Mouse (Mus musculus): Measurements from ENCODE around the gene Cpsf6. TPM values are rescaled to one million over a fixed set of nuclear protein-coding genes. Genes with fewer than 3 reads are reported as not detected.

Cpsf6 gene
- polyA plus RNA-seq, 1 experiment from 2014 or later: 188 TPM

- peak overlapping the region; percentile 100 for H3K27ac ChIP-seq
- H3K9me3 ChIP-seq: no peaks in the 10 kb centered on the region
- under 1% methylated on average over 69 of the region's 74 CpGs for WGBS
- 0 out of 2 replicates have a peak, but pooled peaks cover 15% of the 10 kb centered on the region for H3K4me1 ChIP-seq (replicated peaks)
- no peaks in the 10 kb centered on the region; the same call in 1 of the 2 replicates for H3K36me3 ChIP-seq
- H3K27me3 ChIP-seq (ENCODE audit: insufficient read depth, poor library complexity, severe bottlenecking): no peaks in the 10 kb centered on the region
- peak; percentile 58 for DNase-seq (ENCODE audit: low spot score)
- peak overlapping the region; percentile 71 for H3K4me3 ChIP-seq
Measured at GRCm38 (mm10) chr10:117375841-117376579, 3.8 kb downstream of the Cpsf6 start.

GRCm38 (mm10) chr10:117375163-117375562 lies 4.7 kb downstream of the Cpsf6 start:
- Histone ChIP-seq H3K27me3 (ENCODE audit: insufficient read depth, poor library complexity, severe bottlenecking) (no peaks in the 10 kb centered on the region), H3K9me3 (no peaks in the 10 kb centered on the region), H3K36me3 (no peaks in the 10 kb centered on the region; the same call in 1 of the 2 replicates), H3K4me3 (peak overlapping the region; percentile 71), H3K4me1 (replicated peaks) (0 out of 2 replicates have a peak, but pooled peaks cover 15% of the 10 kb centered on the region), H3K27ac (peak overlapping the region; percentile 100)
- DNase-seq (ENCODE audit: low spot score): peak; percentile 22
- WGBS: 29% methylated on average over 10 of the region's 10 CpGs

- peaks cover 98% of the 10 kb centered on the region for H3K36me3 ChIP-seq
- no peaks in the 10 kb centered on the region for H3K9me3 ChIP-seq
- DNase-seq (ENCODE audit: low spot score): peak; percentile 53
- H3K4me3 ChIP-seq: no peak overlapping the region
- no peak overlapping the region for H3K27ac ChIP-seq
- no peaks in the 10 kb centered on the region for H3K27me3 ChIP-seq (ENCODE audit: insufficient read depth, poor library complexity, severe bottlenecking)
- 54% methylated on average over 3 of the region's 3 CpGs for WGBS
- no peaks in the 10 kb centered on the region for H3K4me1 ChIP-seq (replicated peaks)
Measured at GRCm38 (mm10) chr10:117363106-117363505, 16.7 kb downstream of the Cpsf6 start.

DNA sequence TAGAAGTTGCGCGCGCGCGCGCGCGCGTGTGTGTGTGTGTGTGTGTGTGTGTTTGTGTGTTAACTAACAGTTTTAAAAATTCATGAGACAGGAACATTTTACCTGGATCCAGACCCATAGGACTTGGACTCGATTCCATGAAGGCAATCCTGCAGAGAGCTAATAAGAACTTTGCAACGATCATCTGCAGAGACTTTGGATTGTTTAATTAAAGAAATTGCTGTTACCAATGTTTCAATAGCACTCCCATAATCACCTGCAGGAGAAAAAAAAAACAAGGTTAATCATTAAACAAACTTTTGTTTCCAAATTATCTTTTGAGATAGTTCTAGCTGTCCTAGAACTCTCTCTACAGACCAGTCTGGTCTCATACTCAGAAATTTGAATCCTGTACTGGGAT lies 20.9 kb downstream of the Cpsf6 start:
- Histone ChIP-seq H3K27me3 (ENCODE audit: insufficient read depth, poor library complexity, severe bottlenecking) (no peaks in the 10 kb centered on the region), H3K27ac (no peak overlapping the region), H3K9me3 (no peaks in the 10 kb centered on the region), H3K4me3 (no peak overlapping the region), H3K4me1 (replicated peaks) (no peaks in the 10 kb centered on the region), H3K36me3 (peaks cover 98% of the 10 kb centered on the region)
- DNase-seq (ENCODE audit: low spot score): no peak
- 88% methylated on average over 11 of the region's 11 CpGs for WGBS

DNA sequence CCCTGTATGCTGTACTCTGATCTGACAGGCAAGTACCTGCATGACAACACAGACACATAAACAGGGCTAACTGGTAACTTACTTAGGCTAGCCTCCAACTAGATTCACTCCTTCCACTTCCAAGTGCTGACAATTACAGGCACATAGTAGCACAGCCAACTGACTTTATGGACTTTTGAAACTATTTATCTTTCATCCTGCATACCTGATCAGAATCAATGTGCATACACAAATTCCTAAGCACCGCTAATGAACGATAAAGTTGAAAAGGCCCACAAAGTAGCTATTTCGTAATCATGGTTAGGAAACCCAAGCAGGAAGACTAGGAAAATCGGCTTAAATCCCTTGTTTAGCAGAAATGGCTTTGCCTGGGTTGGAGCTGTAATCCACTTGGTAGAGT lies 36.8 kb downstream of the Cpsf6 start:
- H3K27ac ChIP-seq: no peak overlapping the region
- H3K4me3 ChIP-seq: no peak overlapping the region
- H3K4me1 ChIP-seq (replicated peaks): no peaks in the 10 kb centered on the region
- no peak for DNase-seq (ENCODE audit: low spot score)
- H3K36me3 ChIP-seq: peaks cover 36% of the 10 kb centered on the region
- H3K27me3 ChIP-seq (ENCODE audit: insufficient read depth, poor library complexity, severe bottlenecking): no peaks in the 10 kb centered on the region
- no peaks in the 10 kb centered on the region for H3K9me3 ChIP-seq
- WGBS: 91% methylated on average over 4 of the region's 4 CpGs

- H3K9me3 ChIP-seq: no peaks in the 10 kb centered on the region
- WGBS: 70% methylated on average over 2 of the region's 2 CpGs
- peaks cover 30% of the 10 kb centered on the region for H3K36me3 ChIP-seq
- no peak overlapping the region for H3K27ac ChIP-seq
- no peak for DNase-seq (ENCODE audit: low spot score)
- H3K4me3 ChIP-seq: no peak overlapping the region
- H3K27me3 ChIP-seq (ENCODE audit: insufficient read depth, poor library complexity, severe bottlenecking): no peaks in the 10 kb centered on the region
- H3K4me1 ChIP-seq (replicated peaks): no peaks in the 10 kb centered on the region
Measured at GRCm38 (mm10) chr10:117342406-117342805, 37.4 kb downstream of the Cpsf6 start.

DNA sequence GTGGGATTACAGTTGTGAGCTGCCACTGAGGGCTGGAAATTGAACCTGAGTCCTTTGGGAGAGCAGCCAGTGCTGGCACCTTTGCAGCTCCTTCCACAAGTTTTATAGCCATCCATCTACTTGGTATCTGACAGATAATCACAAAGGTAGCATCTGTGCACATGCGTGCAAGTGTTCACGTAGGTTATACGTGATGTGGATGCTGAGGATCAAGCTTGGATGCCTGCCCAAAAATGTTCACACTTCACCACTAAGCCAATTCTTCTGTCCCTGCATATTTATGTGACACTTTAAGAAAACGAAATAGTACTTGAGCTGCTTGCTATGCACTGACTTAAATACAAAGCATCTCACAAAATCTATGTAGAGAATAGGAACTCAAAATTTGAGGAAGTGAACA lies 38.8 kb downstream of the Cpsf6 start:
- H3K27me3 ChIP-seq (ENCODE audit: insufficient read depth, poor library complexity, severe bottlenecking): no peaks in the 10 kb centered on the region
- H3K9me3 ChIP-seq: no peaks in the 10 kb centered on the region
- H3K4me1 ChIP-seq (replicated peaks): no peaks in the 10 kb centered on the region
- no peak overlapping the region for H3K27ac ChIP-seq
- no peak overlapping the region for H3K4me3 ChIP-seq
- DNase-seq (ENCODE audit: low spot score): no peak
- 92% methylated on average over 4 of the region's 4 CpGs for WGBS
- H3K36me3 ChIP-seq: peaks cover 17% of the 10 kb centered on the region; the same call in 1 of the 2 replicates

DNA sequence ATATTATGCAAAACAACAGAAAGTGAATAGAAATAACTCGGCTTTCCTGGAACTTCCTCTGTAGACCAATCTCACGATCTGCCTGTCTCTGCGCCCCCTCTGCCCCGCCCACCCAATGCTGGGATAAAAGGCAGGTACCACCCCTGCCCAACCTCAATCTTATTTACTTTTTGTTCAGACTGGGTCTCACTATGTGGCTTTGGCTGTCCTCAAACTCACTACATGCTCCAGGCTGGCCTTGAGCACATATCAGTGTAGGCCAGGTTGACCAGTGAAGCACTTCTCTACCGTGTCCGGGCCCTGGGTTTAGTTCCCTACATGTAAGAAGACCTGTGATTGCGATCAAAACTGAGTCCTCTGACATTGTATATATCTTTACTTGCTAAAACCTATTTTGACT lies 40.6 kb downstream of the Cpsf6 start:
- 82% methylated on average over 7 of the region's 7 CpGs for WGBS
- H3K4me1 ChIP-seq (replicated peaks): peaks cover 3% of the 10 kb centered on the region; the same call in 1 of the 2 replicates
- no peak for DNase-seq (ENCODE audit: low spot score)
- no peaks in the 10 kb centered on the region for H3K9me3 ChIP-seq
- H3K36me3 ChIP-seq: peaks cover 5% of the 10 kb centered on the region; the same call in 1 of the 2 replicates
- no peak overlapping the region for H3K4me3 ChIP-seq
- H3K27me3 ChIP-seq (ENCODE audit: insufficient read depth, poor library complexity, severe bottlenecking): no peaks in the 10 kb centered on the region
- no peak overlapping the region for H3K27ac ChIP-seq

GRCm38 (mm10) chr10:117337946-117338345 lies 41.9 kb downstream of the Cpsf6 start:
- no peak for DNase-seq (ENCODE audit: low spot score)
- no peak overlapping the region for H3K4me3 ChIP-seq

GRCm38 (mm10) chr10:117335649-117336048 lies 44.2 kb downstream of the Cpsf6 start:
- 45% methylated on average over 4 of the region's 4 CpGs for WGBS
- peak; percentile 18 for DNase-seq (ENCODE audit: low spot score)
- Histone ChIP-seq H3K27ac (no peak overlapping the region; the same call in 1 of the 2 replicates), H3K4me3 (no peak overlapping the region), H3K27me3 (ENCODE audit: insufficient read depth, poor library complexity, severe bottlenecking) (no peaks in the 10 kb centered on the region), H3K9me3 (no peaks in the 10 kb centered on the region), H3K36me3 (no peaks in the 10 kb centered on the region), H3K4me1 (replicated peaks) (peaks cover 3% of the 10 kb centered on the region; the same call in 1 of the 2 replicates)

More at GRCm38 (mm10) chr10:117337946-117338345, 41.9 kb downstream of the Cpsf6 start:
- H3K4me1 ChIP-seq (replicated peaks): peaks cover 3% of the 10 kb centered on the region; the same call in 1 of the 2 replicates
- H3K9me3 ChIP-seq: no peaks in the 10 kb centered on the region
- H3K27ac ChIP-seq: no peak overlapping the region
- H3K36me3 ChIP-seq: peaks cover 5% of the 10 kb centered on the region; the same call in 1 of the 2 replicates
- H3K27me3 ChIP-seq (ENCODE audit: insufficient read depth, poor library complexity, severe bottlenecking): no peaks in the 10 kb centered on the region

DNA sequence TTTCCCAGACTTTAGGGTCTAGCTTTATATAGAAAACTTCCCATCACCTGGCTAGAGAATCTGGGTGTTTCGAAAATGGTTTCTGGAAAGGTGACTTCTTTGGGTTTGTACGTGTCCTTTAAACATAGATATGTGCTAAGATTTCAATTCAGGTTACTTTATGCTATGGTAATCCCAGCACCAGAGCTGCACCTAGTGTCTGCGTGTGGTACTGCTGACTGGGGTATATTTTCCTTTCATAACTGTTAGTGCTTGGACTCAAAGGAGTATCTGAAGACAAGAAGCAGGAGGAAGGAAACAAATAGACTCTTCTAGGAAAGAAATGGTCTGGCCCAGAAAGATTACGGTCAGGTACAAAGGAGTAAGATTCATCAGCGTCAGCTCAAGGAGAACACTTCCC lies 49.3 kb downstream of the Cpsf6 start:
- H3K27me3 ChIP-seq (ENCODE audit: insufficient read depth, poor library complexity, severe bottlenecking): no peaks in the 10 kb centered on the region
- peaks cover under 1% of the 10 kb centered on the region; the same call in 1 of the 2 replicates for H3K4me1 ChIP-seq (replicated peaks)
- H3K9me3 ChIP-seq: no peaks in the 10 kb centered on the region
- H3K36me3 ChIP-seq: no peaks in the 10 kb centered on the region
- no peak overlapping the region for H3K4me3 ChIP-seq
- H3K27ac ChIP-seq: no peak overlapping the region
- 83% methylated on average over 5 of the region's 5 CpGs for WGBS
- DNase-seq (ENCODE audit: low spot score): no peak

DNA sequence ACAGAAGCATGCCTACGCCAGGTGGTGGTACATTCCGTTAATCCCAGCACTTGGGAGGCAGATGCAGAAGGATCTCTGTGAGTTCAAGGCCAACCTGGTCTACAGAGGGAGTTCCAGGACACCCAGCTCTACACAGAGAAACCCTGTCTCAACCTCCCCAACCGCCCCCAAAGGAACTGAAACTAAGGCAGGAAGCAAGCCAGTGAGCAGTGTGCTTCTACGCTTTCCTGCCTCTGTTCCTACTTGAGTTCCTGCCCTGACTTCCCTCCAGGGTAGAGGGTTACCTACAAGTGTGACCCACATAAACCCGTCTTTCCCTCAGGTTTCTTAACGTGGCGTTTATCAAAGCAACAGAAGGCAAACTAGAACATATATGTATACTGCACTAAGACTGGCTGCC lies 56.0 kb downstream of the Cpsf6 start:
- H3K4me1 ChIP-seq (replicated peaks): 0 out of 2 replicates have a peak, but pooled peaks cover 3% of the 10 kb centered on the region
- WGBS: 92% methylated on average over 7 of the region's 7 CpGs
- DNase-seq (ENCODE audit: low spot score): no peak
- no peaks in the 10 kb centered on the region for H3K9me3 ChIP-seq
- H3K4me3 ChIP-seq: no peak overlapping the region
- no peaks in the 10 kb centered on the region for H3K27me3 ChIP-seq (ENCODE audit: insufficient read depth, poor library complexity, severe bottlenecking)
- H3K27ac ChIP-seq: no peak overlapping the region
- H3K36me3 ChIP-seq: no peaks in the 10 kb centered on the region

GRCm38 (mm10) chr10:117322630-117323029 lies 57.2 kb downstream of the Cpsf6 start:
- Histone ChIP-seq H3K27ac (no peak overlapping the region), H3K36me3 (no peaks in the 10 kb centered on the region), H3K4me1 (replicated peaks) (0 out of 2 replicates have a peak, but pooled peaks cover 3% of the 10 kb centered on the region), H3K27me3 (ENCODE audit: insufficient read depth, poor library complexity, severe bottlenecking) (no peaks in the 10 kb centered on the region), H3K4me3 (no peak overlapping the region), H3K9me3 (no peaks in the 10 kb centered on the region)
- DNase-seq (ENCODE audit: low spot score): no peak
- WGBS: 94% methylated on average over 5 of the region's 5 CpGs

Data from hindbrain, embryonic 10.5 days (tissue).